Mouse (Mus musculus): ENCODE data around the gene Dcdc2b.

- TF ChIP-seq GATA1 (IDR thresholded peaks at IDR 0.05; ENCODE audit: low read length) (no peak), TAL1 (IDR thresholded peaks at IDR 0.05; ENCODE audit: low read length) (no peak)
Observed at GRCm38 (mm10) chr4:129584884-129585608, 29.0 kb downstream of the Dcdc2b start.
